Mouse (Mus musculus): Measurements from ENCODE around the gene Gstt1.

The Gstt1 gene

DNA sequence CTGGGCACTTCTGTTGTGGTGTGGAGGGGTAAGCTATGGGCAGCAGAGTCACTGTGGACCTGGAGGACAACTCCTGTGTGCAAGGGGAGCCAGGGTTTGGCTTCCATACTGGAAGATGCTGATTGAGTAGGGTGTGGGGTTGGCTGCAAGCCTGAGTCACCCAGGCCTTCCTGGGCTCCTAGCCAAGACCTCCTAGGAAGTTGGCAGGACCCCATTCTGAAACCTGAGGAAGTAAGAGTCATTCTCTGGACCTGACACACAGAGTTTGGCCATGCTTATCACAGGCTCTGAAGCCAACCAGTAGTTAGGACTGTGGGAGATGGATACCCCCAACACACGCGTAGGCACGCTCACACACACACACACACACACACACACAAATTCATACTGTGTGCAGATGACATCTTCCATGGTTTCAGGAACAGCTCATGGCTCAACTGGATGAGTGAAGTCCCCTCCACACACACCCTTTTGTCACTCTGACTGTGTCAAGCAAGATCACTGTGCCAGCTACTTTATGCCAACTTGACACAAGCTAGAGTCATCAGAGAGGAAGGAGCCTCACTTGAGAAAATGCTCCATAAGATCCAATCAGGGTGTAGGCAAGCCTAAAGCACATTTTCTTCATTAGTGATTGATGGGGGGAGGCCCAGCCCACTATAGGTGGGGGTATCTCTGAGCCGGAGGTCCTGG is 29.4 kb upstream of the Gstt1 start:
- TF ChIP-seq GATA4 (IDR thresholded peaks at IDR 0.05; ENCODE audit: insufficient replicate concordance, low read length), result no peak

DNA sequence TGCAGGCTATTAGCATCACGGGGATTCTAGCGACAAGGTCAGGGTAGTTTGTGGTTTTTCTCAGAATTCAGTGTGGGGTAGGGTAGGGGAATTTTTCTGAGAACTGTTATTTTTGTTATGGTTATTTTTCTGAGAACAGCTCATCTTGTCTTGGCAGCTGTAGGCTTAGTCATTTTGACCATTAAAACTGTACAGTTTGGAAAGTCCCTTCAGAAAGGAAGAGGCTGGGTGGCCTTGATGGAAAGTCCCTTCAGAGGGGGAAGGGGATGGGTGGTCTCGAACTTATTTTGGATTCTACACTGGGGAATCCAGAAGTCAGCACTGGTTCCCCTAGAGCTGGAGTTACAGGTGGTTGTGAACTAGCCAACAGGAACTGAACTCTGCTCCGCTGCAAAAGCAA is 26.1 kb upstream of the Gstt1 start:
- no peak for TF ChIP-seq GATA4 (IDR thresholded peaks at IDR 0.05; ENCODE audit: insufficient replicate concordance, low read length)

DNA sequence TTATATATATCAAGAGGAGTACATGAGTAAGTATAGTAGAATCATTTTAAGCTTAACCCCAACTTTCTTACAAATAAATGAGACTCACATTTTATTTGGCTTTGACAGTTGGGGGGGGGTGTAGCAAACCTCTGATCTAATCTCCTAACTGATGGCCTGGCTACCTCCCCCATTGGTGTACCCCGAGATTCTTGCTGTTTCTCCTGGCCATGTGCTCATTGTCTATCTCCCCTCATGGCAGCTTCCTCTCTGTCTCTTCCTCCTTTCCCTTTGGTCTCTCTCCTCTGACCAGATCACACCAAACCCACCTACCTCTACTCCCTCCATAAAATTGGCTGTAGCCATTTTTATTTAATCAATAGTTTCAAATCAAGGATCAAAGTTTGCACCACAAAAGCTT is 25.4 kb upstream of the Gstt1 start:
- no peak for TF ChIP-seq GATA4 (IDR thresholded peaks at IDR 0.05; ENCODE audit: insufficient replicate concordance, low read length)

GRCm38 (mm10) chr10:75822443-75822842 is 24.1 kb upstream of the Gstt1 start, which contains the start of gene Gstt4:
Gene Gstt4 (minus strand): TSS chr10:75822543.
- TF ChIP-seq GATA4 (IDR thresholded peaks at IDR 0.05; ENCODE audit: insufficient replicate concordance, low read length), result no peak

- TF ChIP-seq GATA4 (IDR thresholded peaks at IDR 0.05; ENCODE audit: insufficient replicate concordance, low read length), result no peak
These were observed 21.5 kb upstream of the Gstt1 start for GRCm38 (mm10) chr10:75819882-75820281.

GRCm38 (mm10) chr10:75818641-75819040 is 20.3 kb upstream of the Gstt1 start:
- no peak for TF ChIP-seq GATA4 (IDR thresholded peaks at IDR 0.05; ENCODE audit: insufficient replicate concordance, low read length)

DNA sequence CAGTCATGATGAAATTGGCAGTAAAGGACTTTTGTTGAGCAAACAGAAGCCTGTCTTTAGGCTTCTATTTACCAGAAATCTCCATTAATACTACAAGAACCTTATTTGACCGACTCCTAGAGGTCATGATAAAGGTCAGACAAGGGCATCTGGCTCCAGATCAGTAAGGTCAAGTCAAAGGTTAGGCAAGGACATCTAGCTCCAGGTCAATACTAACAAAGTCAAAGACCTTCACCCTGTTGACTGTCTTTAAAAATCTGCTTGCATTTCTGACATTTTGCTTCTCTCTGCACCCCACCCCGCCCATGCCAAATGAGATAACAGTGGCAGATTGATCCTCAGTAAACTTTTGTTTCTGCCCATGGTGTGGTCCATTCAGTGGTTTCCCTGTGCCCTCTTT is 5.8 kb upstream of the Gstt1 start:
- TF ChIP-seq GATA4 (IDR thresholded peaks at IDR 0.05; ENCODE audit: insufficient replicate concordance, low read length), result peak; percentile 79; the same call in 1 of the 2 replicates

- TF ChIP-seq GATA4 (IDR thresholded peaks at IDR 0.05; ENCODE audit: insufficient replicate concordance, low read length), result no peak
These were observed 687 bp downstream of the Gstt1 start for GRCm38 (mm10) chr10:75797619-75798175.

- TF ChIP-seq GATA4 (IDR thresholded peaks at IDR 0.05; ENCODE audit: insufficient replicate concordance, low read length), result no peak
These were observed 1.5 kb downstream of the Gstt1 start for GRCm38 (mm10) chr10:75796731-75797516.

- TF ChIP-seq GATA4 (IDR thresholded peaks at IDR 0.05; ENCODE audit: insufficient replicate concordance, low read length), result no peak
These were observed 3.5 kb downstream of the Gstt1 start for GRCm38 (mm10) chr10:75794880-75795279.

GRCm38 (mm10) chr10:75790773-75791172 is 7.6 kb downstream of the Gstt1 start:
- TF ChIP-seq GATA4 (IDR thresholded peaks at IDR 0.05; ENCODE audit: insufficient replicate concordance, low read length), result no peak

DNA sequence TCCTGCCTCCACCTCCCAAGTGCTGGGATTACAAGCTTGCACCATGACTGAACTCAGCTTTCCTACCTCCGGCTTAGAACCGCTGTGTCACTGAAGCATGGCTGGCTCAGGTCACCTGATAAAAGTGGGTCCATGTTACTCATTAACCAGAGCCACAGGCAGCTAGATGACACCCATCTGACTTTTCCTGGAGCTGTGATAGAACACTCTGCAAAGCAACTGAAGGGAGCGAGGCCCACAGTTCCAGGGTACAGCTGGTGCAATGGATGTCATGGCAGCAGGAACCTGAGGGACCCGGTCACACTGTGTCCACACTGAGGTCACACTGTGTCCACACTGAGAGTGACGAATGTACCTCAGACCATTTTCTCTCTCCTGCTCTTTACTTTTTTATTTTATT is 8.5 kb downstream of the Gstt1 start:
- TF ChIP-seq GATA4 (IDR thresholded peaks at IDR 0.05; ENCODE audit: insufficient replicate concordance, low read length), result no peak

GRCm38 (mm10) chr10:75789081-75789735 is 9.2 kb downstream of the Gstt1 start:
- TF ChIP-seq GATA4 (IDR thresholded peaks at IDR 0.05; ENCODE audit: insufficient replicate concordance, low read length), result no peak

DNA sequence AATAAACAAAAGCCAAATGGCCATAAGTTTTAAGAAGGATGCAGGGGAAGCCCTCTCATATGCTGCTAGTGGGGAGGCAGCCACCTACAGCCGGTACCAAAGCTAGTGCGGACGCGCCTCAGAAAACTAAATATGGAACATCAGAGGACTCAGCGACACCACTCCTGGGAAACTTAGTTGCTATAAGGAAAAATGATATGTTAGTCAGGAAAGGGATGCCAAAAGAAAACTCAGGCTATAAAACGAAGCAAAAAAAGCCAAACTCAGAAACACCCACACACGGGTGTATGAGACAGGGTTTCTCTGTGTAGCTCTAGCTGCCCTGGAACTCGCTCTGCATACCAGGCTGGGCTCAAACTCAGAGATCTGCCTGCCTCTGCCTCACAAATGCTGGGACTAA is 10.1 kb downstream of the Gstt1 start:
- TF ChIP-seq GATA4 (IDR thresholded peaks at IDR 0.05; ENCODE audit: insufficient replicate concordance, low read length), result no peak

DNA sequence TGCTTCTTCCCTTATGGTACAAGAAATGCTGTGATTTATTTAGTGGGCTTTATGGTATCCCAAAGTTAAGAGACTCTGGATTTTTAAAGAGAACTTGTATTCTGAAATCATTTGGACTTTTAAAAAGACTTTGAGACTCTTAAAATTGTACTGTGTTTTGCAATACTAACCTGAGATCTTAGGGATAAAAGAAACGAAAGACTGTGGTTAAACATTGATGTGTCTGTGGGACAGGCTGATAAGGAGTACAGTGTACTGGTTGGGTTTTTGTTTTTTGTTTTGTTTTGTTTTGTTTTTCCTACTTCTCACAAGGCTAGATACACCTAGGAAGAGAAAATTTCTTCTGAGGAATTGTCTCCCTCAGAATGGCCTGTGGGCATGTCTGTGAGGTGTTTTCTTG is 12.9 kb downstream of the Gstt1 start:
- TF ChIP-seq GATA4 (IDR thresholded peaks at IDR 0.05; ENCODE audit: insufficient replicate concordance, low read length), result peak; percentile 57; the same call in 1 of the 2 replicates

Data from liver, adult (tissue).